Mouse (Mus musculus) heart, postnatal 0 days (tissue): ENCODE measurements around the gene Hes7.

ENCODE experiments used
- CTCF ChIP-seq: IDR thresholded peaks from 2 replicates; pipeline ENCODE4 v1.5.1; 2016; ENCODE audit warnings: antibody characterized with exemption, control low read depth, low read depth
- EP300 ChIP-seq: IDR thresholded peaks from 2 replicates; pipeline ENCODE4 v1.6.1; 2016; ENCODE audit warnings: antibody characterized with exemption, low read depth

- no peak for TF ChIP-seq CTCF
- TF ChIP-seq EP300 = no peak
Measured at GRCm38 (mm10) chr11:69089616-69090290, 30.5 kb upstream of the Hes7 start.
